Mouse (Mus musculus) hindbrain, embryonic 11.5 days (tissue): ENCODE measurements around the gene Gpatch1. TPM values are rescaled to one million over a fixed set of nuclear protein-coding genes. Genes with fewer than 3 reads are reported as not detected.

Experiments used
- ATAC-seq: fragments of 200-750 bp; cut with Nextera tagmentation; 2 replicates; pipeline ENCODE4 v1.8.0; 2017; ENCODE audit warnings: mild to moderate bottlenecking, moderate TSS enrichment, moderate library complexity; ENCODE audit not compliant: low FRiP score
- DNase-seq: peaks from one replicate; pipeline ENCODE4 v3.0.0-alpha.2; 2015; ENCODE audit warnings: low spot score
- H3K27ac ChIP-seq: fragments of 300-500 bp; sonication (generic); 2 replicates; pipeline ENCODE4 v1.5.1; 2014; ENCODE audit warnings: mild to moderate bottlenecking, low read depth, low read length
- H3K27me3 ChIP-seq: fragments of 300-500 bp; sonication (generic); 2 replicates; pipeline ENCODE4 v1.6.1; 2014; ENCODE audit warnings: mild to moderate bottlenecking, low read length, moderate library complexity, mixed read lengths; ENCODE audit not compliant: control insufficient read depth, insufficient read depth
- H3K36me3 ChIP-seq: fragments of 300-500 bp; sonication (generic); 2 replicates; pipeline ENCODE4 v1.6.1; 2014; ENCODE audit warnings: mild to moderate bottlenecking, low read length, moderate library complexity, mixed read lengths; ENCODE audit not compliant: control insufficient read depth, insufficient read depth
- H3K4me1 ChIP-seq: fragments of 300-500 bp; sonication (generic); replicated peaks from 2 replicates; pipeline ENCODE4 v1.6.1; 2014; ENCODE audit warnings: low read length, mixed read lengths; ENCODE audit not compliant: control insufficient read depth, insufficient read depth
- H3K4me2 ChIP-seq: fragments of 300-500 bp; sonication (generic); replicated peaks from 2 replicates; pipeline ENCODE4 v1.6.1; 2014; ENCODE audit warnings: mild to moderate bottlenecking, low read depth, low read length
- H3K4me3 ChIP-seq: fragments of 300-500 bp; sonication (generic); 2 replicates; pipeline ENCODE4 v1.5.1; 2014; ENCODE audit warnings: low read depth, low read length
- H3K9ac ChIP-seq: fragments of 300-500 bp; sonication (generic); 2 replicates; pipeline ENCODE4 v1.6.1; 2014; ENCODE audit warnings: low read depth, low read length
- H3K9me3 ChIP-seq: fragments of 300-500 bp; sonication (generic); 2 replicates; pipeline ENCODE4 v1.6.1; 2016; ENCODE audit warnings: low read length; ENCODE audit not compliant: control insufficient read depth
- WGBS: fragments of 180-500 bp; shearing (Covaris S2); extraction: QIAGEN DNeasy Blood & Tissue Kit; methylation state at CpG from one replicate; pipeline ENCODE4 v1.1.7; 2014; 5-methylcytosine and 5-hydroxymethylcytosine counted together
- polyA plus RNA-seq: library from polyadenylated mRNA; unstranded; fragments of >200 nt; fragmentation: Nextera tagmentation; extraction: Ambion mirVana; gene quantifications from 2 replicates; pipeline ENCODE4 v1.2.1, GENCODE M21; 2014

The Gpatch1 gene
- polyA plus RNA-seq, 1 experiment from 2014 or later: 18.1 TPM

DNA sequence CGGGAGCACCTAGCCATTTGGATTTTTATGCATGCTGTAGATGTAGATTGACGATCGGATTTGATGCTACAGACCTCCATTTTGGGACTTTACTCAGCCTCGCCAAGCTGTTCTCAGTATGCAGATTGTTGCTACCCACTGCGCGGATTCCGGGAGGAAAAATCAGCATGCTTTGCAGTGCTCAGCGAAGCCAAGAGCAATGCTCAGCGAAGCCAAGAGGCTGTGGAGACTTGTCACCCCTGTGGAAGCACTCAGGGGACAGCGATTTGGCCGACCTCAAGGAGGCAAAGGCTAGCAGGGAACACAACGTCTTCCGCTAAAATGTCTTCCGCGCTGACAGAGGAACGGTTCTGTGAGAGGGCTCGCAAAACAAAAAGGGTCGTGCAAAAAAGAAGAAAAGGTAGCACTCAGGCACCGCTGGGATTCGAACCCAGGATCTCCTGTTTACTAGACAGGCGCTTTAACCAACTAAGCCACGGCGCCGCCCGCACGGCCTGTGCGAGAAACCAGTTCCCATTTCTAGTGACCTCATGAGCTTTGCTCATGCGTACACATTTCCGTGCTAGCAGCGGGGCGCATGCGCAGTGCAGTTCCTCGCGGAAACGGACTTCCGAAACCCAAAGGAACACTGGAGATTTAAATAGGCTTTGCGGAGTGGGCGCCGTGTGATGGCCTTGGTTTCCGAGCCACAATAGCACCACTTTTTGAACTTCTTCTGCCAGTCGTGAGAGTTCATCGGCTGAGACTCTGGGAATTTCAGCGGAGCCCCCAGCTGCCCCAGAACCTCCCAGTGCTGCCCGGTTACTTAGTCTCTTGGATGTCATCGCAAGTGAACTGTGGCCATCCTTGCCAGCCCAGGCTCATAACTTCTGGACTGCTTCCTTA, 83.6 kb downstream of the Gpatch1 start:
- Histone ChIP-seq H3K9ac (peak overlapping the region; percentile 67), H3K9me3 (no peaks in the 10 kb centered on the region), H3K36me3 (no peaks in the 10 kb centered on the region), H3K4me1 (0 out of 2 replicates have a peak, but pooled peaks cover 2% of the 10 kb centered on the region), H3K4me3 (peak overlapping the region; percentile 48), H3K4me2 (peak overlapping the region; percentile 44), H3K27ac (peak overlapping the region; percentile 82), H3K27me3 (no peaks in the 10 kb centered on the region)
- DNase-seq (peak; percentile 100), ATAC-seq (peak; percentile 94)
- under 1% methylated on average over 45 of the region's 45 CpGs for WGBS

DNA sequence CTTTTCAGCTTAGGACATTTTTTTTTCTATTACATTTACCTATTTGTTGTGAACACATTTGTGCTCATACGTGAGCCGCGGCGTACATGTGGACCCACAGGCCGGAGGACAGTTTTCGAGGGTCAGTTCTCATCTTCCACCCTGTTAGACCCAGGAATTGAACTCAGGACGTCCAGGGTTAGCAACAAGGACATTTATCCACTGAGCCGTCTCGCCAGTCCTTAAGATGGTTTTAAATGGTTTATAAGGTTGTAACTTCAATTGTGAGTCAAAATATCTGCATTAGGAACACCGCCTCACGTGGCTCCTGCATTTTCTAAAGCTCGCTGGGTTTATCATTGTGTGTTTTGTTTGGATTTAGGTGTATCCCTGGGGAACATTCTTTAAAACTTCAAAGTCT, 84.4 kb downstream of the Gpatch1 start:
- 0 out of 2 replicates have a peak, but pooled peaks cover 2% of the 10 kb centered on the region for H3K4me1 ChIP-seq
- no peaks in the 10 kb centered on the region for H3K36me3 ChIP-seq
- DNase-seq: no peak
- peak overlapping the region; percentile 67 for H3K9ac ChIP-seq
- H3K27me3 ChIP-seq: no peaks in the 10 kb centered on the region
- peak overlapping the region; percentile 48 for H3K4me3 ChIP-seq
- peak overlapping the region; percentile 82; the same call in 1 of the 2 replicates for H3K27ac ChIP-seq
- 47% methylated on average over 12 of the region's 12 CpGs for WGBS
- H3K4me2 ChIP-seq: peak overlapping the region; percentile 44
- ATAC-seq: no peak
- no peaks in the 10 kb centered on the region for H3K9me3 ChIP-seq

DNA sequence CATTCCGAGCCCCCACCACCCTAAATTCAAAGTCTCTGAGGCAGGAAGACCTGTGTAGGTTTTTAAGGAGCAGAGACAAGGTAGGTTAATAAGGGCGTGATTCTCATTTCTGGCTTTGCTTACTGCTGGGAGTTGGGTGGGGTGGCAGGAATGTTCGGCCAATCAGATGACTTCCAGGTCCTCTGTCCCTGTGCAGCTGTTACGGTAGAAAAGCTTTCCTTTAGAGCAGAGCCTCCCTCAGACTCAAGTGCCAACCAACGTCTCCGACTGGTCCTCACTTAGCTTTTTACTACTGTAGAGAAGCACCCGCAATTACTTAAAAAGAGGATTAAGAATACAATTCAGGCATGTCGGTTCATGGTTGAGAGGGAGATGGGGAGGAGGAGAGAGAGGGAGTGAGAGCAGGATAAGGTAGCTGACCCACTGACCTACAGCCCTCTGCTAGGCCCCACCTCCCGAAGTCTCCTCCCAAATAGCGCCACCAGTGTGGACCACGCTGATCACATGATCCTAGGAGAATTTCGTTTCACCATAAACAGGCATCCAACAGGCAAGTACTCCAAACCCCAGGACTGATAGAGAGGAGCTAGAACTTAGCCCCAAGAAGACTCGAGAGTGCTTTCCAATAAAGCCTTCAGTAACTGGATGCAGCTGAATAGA, 85.3 kb downstream of the Gpatch1 start:
- Histone ChIP-seq H3K27ac (no peak overlapping the region), H3K9ac (no peak overlapping the region), H3K4me1 (0 out of 2 replicates have a peak, but pooled peaks cover 2% of the 10 kb centered on the region), H3K4me2 (no peak overlapping the region), H3K27me3 (no peaks in the 10 kb centered on the region), H3K36me3 (no peaks in the 10 kb centered on the region), H3K9me3 (no peaks in the 10 kb centered on the region), H3K4me3 (no peak overlapping the region)
- WGBS: 32% methylated on average over 13 of the region's 13 CpGs
- ATAC-seq (no peak), DNase-seq (no peak)

DNA sequence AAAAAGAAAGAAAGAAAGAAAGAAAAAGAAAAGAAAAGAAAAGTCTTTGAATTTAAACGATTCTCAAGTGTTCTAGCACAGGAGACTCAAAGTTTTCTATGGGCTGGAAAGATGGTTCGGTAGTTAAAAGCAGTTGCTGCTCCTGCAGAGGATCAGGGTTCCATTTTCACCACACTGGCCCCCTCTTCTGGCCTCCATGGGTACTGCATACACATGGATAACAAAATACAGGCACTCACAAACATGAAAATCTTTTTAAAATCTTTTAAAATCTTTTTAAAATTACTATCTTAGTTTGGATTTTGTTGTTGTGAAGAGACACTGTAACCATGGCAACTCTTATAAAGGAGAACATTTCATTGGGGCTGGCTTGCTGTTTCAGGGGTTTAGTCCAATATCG, 87.9 kb downstream of the Gpatch1 start:
- H3K4me1 ChIP-seq: 0 out of 2 replicates have a peak, but pooled peaks cover 2% of the 10 kb centered on the region
- no peak overlapping the region for H3K9ac ChIP-seq
- H3K36me3 ChIP-seq: no peaks in the 10 kb centered on the region
- H3K27ac ChIP-seq: no peak overlapping the region
- no peaks in the 10 kb centered on the region for H3K9me3 ChIP-seq
- ATAC-seq (no peak), DNase-seq (peak; percentile 48)
- 70% methylated on average over 3 of the region's 3 CpGs for WGBS
- no peaks in the 10 kb centered on the region for H3K27me3 ChIP-seq
- H3K4me2 ChIP-seq: no peak overlapping the region
- no peak overlapping the region for H3K4me3 ChIP-seq

Other genes with a start within 250 kb of the Gpatch1 start
- 0.43 and 0.54 TPM in 2 replicates for gene Cebpa, start 199.1 kb downstream of the Gpatch1 start, polyA plus RNA-seq
- gene Slc7a10, start 132.1 kb downstream of the Gpatch1 start, polyA plus RNA-seq: 0.73 and 1.0 TPM in 2 replicates
- gene Lrp3, start 102.9 kb downstream of the Gpatch1 start, polyA plus RNA-seq: 14.8 and 17.5 TPM in 2 replicates
- gene Rhpn2, start 15.7 kb upstream of the Gpatch1 start, polyA plus RNA-seq: 3.1 and 3.7 TPM in 2 replicates
- gene Faap24, start 78.4 kb upstream of the Gpatch1 start, polyA plus RNA-seq: 23.6 and 24.8 TPM in 2 replicates
- 35.2 and 41.7 TPM in 2 replicates for gene Cep89, start 78.6 kb upstream of the Gpatch1 start, polyA plus RNA-seq
- 0.17 TPM in 1 of 2 replicates, not detected in the other for gene Slc7a9, start 130.4 kb upstream of the Gpatch1 start, polyA plus RNA-seq
- 0.32 and 0.36 TPM in 2 replicates for gene Tdrd12, start 219.3 kb upstream of the Gpatch1 start, polyA plus RNA-seq
- gene Nudt19, start 237.9 kb upstream of the Gpatch1 start, polyA plus RNA-seq: 41.4 and 44.6 TPM in 2 replicates